Mouse (Mus musculus): ENCODE data around the gene Snx7.

DNA sequence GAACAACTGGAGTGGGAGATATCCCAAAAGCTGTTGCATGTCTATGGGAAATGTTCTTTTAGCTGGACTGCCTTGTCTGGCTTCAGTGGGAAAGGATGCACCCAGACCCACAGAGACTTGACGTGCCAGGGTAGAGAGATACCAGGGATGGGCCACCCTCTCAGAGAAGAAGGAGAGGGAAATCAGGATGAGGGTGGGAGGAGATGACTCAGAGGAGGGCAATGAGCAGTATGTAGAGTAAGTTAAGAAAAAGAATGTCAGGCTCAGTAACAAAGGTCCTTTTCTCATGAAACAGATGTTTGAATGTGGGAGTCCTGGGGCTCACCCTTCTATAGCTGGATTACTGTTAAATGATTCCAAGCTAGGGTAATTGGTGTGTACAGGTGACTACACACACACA, 26.1 kb downstream of the Snx7 start:
- no peak for TF ChIP-seq POLR2A (IDR thresholded peaks at IDR 0.05; ENCODE audit: insufficient read depth, low read depth, low read length)
- no peak for TF ChIP-seq CTCF (IDR thresholded peaks at IDR 0.05; ENCODE audit: insufficient read depth, low read depth, low read length)

Data from olfactory bulb, adult 2 months (tissue).